In genomic region chr1:189687654-189688387, GRCm38 (mm10) we compare ENCODE assay signal across 8 mouse cellular contexts. TPM values are rescaled to one million over a fixed set of nuclear protein-coding genes. Genes with fewer than 3 reads are reported as not detected.
DNase-seq lines count a peak whose midpoint lies in the region; ATAC-seq lines count a peak whose summit lies in the region.

Cenpf (minus strand) TSS chr1:189688086.

- intact Hi-C loops in gastrocnemius, postnatal 14 days (cut with DNase I; ENCODE audit: low total_unique reads) = no loop called here
- intact Hi-C loops in left cerebral cortex, postnatal 10 days (cut with DNase I) = loop anchor here (5.0 kb wide), 1 partner anchor 239 kb away; no protein-coding TSS in a partner anchor

- peak; percentile 100 for ATAC-seq in inflammation-experienced regulatory T-cells, adult 6 months
- peak; percentile 99 for ATAC-seq in megakaryocyte-erythroid progenitor cell, adult 5-6 weeks (replicated peaks; ENCODE audit: low FRiP score, low TSS enrichment, poor library complexity, severe bottlenecking)

- peak; percentile 98 to 99 for DNase-seq in adrenal gland, adult (ENCODE audit: inconsistent age in 2 of 2, low spot score in 1 of 2)
- DNase-seq in embryo, embryonic 10.5 days (ENCODE audit: low spot score) = peak; percentile 99
- DNase-seq in gastrocnemius, postnatal 14 days = peak; percentile 99
- DNase-seq in left cerebral cortex, postnatal 10 days (ENCODE audit: extremely low spot score in 1 of 2, low spot score in 2 of 2) = peak; percentile 98 to 99
- DNase-seq in right cerebral cortex, postnatal 25 days = peak; percentile 97
- DNase-seq in urinary bladder, postnatal 4 days (ENCODE audit: low spot score in 2 of 2) = peak; percentile 95 to 99

RNA-seq across cellular contexts. Expression of gene Cenpf, which starts in this region (rescaled TPM):
- total RNA-seq in gastrocnemius, postnatal 14 days (2021) = 1 to 10 TPM; 3.5 to 4.0 TPM
- polyA plus RNA-seq in inflammation-experienced regulatory T-cells, adult 6 months (2017; shearing (Covaris generic)) = 10 to 100 TPM in 1 of 3 experiments, 1 to 10 TPM in 2; 3.6 to 44.7 (median 3.8) TPM
- 1 to 10 TPM; 2.3 to 2.8 TPM for total RNA-seq in left cerebral cortex, postnatal 10 days (2021)
- total RNA-seq in megakaryocyte-erythroid progenitor cell, adult 5-6 weeks (2014; fragmentation: Nextera tagmentation) = 29.4 and 51.5 TPM in 2 replicates
- total RNA-seq in megakaryocyte-erythroid progenitor cell, adult 5-6 weeks (2017) = 31.2 and 36.0 TPM in 2 replicates

Comparison
In these comparisons a context has a peak if more than half of its experiments do, and no peak if none do; other contexts are left out.
1. Peak in every context shown above with its lines: DNase-seq and ATAC-seq.
2. RNA of gene Cenpf (total RNA-seq): 29.4 to 51.5 TPM in megakaryocyte-erythroid progenitor cell, adult 5-6 weeks; 3.5 to 4.0 TPM in gastrocnemius, postnatal 14 days and 2.3 to 2.8 TPM in left cerebral cortex, postnatal 10 days; every median in the first group is over 4 times any median in the second.